Mouse (Mus musculus): ENCODE data around the gene Zbtb20. TPM values are rescaled to one million over a fixed set of nuclear protein-coding genes. Genes with fewer than 3 reads are reported as not detected.

The Zbtb20 gene
- polyA plus RNA-seq, 1 experiment: 4.0 TPM

DNA sequence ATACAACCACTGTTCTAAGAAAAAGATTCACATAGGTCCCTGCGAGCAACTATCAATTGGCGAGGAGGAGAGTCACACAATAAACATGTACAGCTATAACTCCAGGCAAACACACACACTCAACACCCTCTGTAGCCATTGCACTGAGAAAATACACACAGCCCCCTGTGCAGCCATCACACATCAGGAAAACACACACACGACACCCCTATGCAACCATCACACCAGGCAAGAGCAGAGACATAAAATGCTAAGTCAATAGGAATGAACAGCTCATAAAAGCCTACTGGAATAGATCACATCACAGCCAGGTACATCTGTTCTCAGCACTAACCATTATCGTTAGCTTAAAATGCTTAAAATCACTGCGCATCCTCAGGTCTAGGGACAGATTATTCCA lies 532.9 kb downstream of the Zbtb20 start:
- peaks cover 2% of the 10 kb centered on the region for H3K79me3 ChIP-seq (ENCODE audit: low read depth)
- TF ChIP-seq MYOG (IDR thresholded peaks at IDR 0.05; ENCODE audit: control insufficient read depth, extremely low read depth, insufficient read length) (no peak), MAX (IDR thresholded peaks at IDR 0.05) (no peak), CEBPB (IDR thresholded peaks at IDR 0.05; ENCODE audit: low read depth) (no peak), FOSL1 (IDR thresholded peaks at IDR 0.05; ENCODE audit: insufficient read depth, low read length, poor library complexity, severe bottlenecking) (no peak), MYOD1 (IDR thresholded peaks at IDR 0.05; ENCODE audit: control insufficient read depth, insufficient read length, low read depth) (no peak), CTCF (IDR thresholded peaks at IDR 0.05; ENCODE audit: control insufficient read depth, insufficient read depth, insufficient read length) (no peak)
- H3K36me3 ChIP-seq (ENCODE audit: control insufficient read depth, insufficient read depth): peaks cover 11% of the 10 kb centered on the region
- no peak overlapping the region for H3ac ChIP-seq (ENCODE audit: control insufficient read depth, insufficient read length, low read depth)
- no peak overlapping the region for H3K4me3 ChIP-seq (ENCODE audit: insufficient read depth, poor library complexity, severe bottlenecking)
- no peaks in the 10 kb centered on the region for H3K27me3 ChIP-seq (ENCODE audit: control insufficient read depth, insufficient read depth, insufficient read length)
- H3K79me2 ChIP-seq (ENCODE audit: control insufficient read depth, insufficient read depth): peaks cover 18% of the 10 kb centered on the region

DNA sequence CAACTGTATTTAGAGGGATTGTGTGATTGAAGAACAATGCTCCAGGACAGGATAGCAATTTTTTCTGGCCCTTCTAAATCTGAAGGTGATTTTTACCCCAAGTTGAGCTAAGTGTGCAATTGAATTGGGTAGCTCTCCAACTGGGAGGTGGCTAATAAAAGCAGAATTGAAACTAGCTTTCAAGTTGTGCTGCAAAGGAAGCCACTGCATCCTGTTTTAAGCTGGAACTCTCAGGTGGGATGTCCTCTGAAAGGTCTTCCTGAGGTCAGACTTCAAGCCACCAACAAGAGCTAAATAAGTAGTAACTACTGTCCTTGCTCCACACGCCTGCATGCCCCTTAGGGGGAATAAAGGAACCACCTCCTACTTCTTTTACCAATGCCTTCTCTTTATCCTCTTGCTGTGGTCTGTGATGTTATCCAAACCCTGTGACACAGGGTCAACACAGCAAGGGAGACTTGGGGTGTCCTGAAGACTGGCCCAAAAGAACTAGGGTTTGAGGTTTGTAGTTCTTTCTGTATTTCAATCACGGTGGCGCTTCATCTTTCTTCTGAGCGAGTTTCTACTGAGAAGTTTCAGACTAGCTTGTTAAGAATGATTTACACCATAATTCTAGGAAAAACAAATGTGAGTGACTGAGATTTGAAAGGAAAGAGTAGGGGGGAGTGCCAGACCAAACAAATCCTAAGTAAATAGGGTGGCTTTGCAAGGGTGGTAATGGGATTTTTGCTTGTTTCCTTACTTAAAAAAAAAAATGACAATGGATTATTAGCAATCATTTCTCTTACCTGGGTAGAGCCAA lies 533.6 kb downstream of the Zbtb20 start:
- Histone ChIP-seq H3K79me3 (ENCODE audit: low read depth) (peaks cover 2% of the 10 kb centered on the region), H3K27me3 (ENCODE audit: control insufficient read depth, insufficient read depth, insufficient read length) (no peaks in the 10 kb centered on the region), H3K36me3 (ENCODE audit: control insufficient read depth, insufficient read depth) (peaks cover 11% of the 10 kb centered on the region), H3K4me3 (ENCODE audit: insufficient read depth, poor library complexity, severe bottlenecking) (no peak overlapping the region), H3ac (ENCODE audit: control insufficient read depth, insufficient read length, low read depth) (no peak overlapping the region), H3K79me2 (ENCODE audit: control insufficient read depth, insufficient read depth) (peaks cover 13% of the 10 kb centered on the region)
- TF ChIP-seq CTCF (IDR thresholded peaks at IDR 0.05; ENCODE audit: control insufficient read depth, insufficient read depth, insufficient read length): no peak
- TF ChIP-seq USF1 (IDR thresholded peaks at IDR 0.05; ENCODE audit: low read depth): no peak
- TF ChIP-seq MYOG (IDR thresholded peaks at IDR 0.05; ENCODE audit: control insufficient read depth, extremely low read depth, insufficient read length): no peak
- TF ChIP-seq FOSL1 (IDR thresholded peaks at IDR 0.05; ENCODE audit: insufficient read depth, low read length, poor library complexity, severe bottlenecking): no peak
- TF ChIP-seq MAX (IDR thresholded peaks at IDR 0.05): no peak
- no peak for TF ChIP-seq CEBPB (IDR thresholded peaks at IDR 0.05; ENCODE audit: low read depth)
- TF ChIP-seq MYOD1 (IDR thresholded peaks at IDR 0.05; ENCODE audit: control insufficient read depth, insufficient read length, low read depth): no peak

DNA sequence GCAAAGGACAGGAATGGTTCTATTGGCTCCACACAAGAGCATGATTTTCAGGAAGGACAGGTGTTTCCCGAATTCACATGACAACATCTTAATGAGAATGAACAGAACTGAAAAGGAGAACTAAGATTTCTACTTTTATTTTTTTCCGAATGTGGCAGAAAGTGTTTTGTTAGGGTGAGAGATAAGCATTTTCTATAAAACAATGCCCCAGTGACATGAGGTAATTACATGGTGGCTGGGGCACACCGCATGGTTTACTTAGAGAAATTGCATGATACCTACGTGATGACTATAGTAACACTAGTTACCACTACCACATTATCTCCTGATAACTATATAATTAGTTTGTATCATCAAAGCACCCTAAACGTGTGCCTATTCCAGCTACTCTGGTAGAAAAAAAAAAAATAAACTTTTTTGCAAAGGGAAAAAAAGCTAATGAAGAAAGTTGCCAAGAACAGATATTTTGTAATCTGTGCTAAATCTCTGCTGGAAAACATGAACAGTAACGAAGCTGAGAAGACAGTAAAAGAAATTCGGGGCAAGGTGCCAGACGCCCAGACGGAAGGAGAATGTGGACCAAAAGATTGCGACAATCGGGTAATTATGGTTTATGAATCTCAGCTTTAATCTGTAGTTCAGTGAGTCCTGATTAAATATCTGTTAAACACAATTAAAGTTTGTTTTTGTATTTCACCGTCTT lies 534.4 kb downstream of the Zbtb20 start:
- TF ChIP-seq FOSL1 (IDR thresholded peaks at IDR 0.05; ENCODE audit: insufficient read depth, low read length, poor library complexity, severe bottlenecking) (no peak), MYOG (IDR thresholded peaks at IDR 0.05; ENCODE audit: control insufficient read depth, extremely low read depth, insufficient read length) (no peak), USF1 (IDR thresholded peaks at IDR 0.05; ENCODE audit: low read depth) (no peak), CEBPB (IDR thresholded peaks at IDR 0.05; ENCODE audit: low read depth) (no peak), CTCF (IDR thresholded peaks at IDR 0.05; ENCODE audit: control insufficient read depth, insufficient read depth, insufficient read length) (no peak), MAX (IDR thresholded peaks at IDR 0.05) (no peak), MYOD1 (IDR thresholded peaks at IDR 0.05; ENCODE audit: control insufficient read depth, insufficient read length, low read depth) (no peak)
- Histone ChIP-seq H3ac (ENCODE audit: control insufficient read depth, insufficient read length, low read depth) (no peak overlapping the region), H3K79me3 (ENCODE audit: low read depth) (peaks cover 2% of the 10 kb centered on the region), H3K36me3 (ENCODE audit: control insufficient read depth, insufficient read depth) (peaks cover 8% of the 10 kb centered on the region), H3K27me3 (ENCODE audit: control insufficient read depth, insufficient read depth, insufficient read length) (no peaks in the 10 kb centered on the region), H3K4me3 (ENCODE audit: insufficient read depth, poor library complexity, severe bottlenecking) (no peak overlapping the region), H3K79me2 (ENCODE audit: control insufficient read depth, insufficient read depth) (peaks cover 13% of the 10 kb centered on the region)

DNA sequence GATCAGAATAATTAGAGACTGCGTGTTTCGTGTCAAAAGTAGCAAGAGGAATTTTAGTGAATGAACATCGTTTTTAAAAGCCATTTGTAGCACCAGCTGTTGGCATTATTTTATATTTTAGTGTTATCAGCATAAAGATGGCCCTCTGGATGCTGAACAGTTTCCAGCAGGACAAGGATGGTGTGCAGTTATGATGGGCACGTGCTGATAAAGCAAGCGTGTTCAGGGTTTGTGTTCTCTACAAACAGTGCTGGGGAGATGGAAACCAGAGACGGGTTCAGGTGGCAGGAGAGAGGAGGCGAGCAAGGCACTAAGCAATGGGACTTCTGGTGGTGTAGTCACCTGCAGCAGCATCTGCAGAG lies 534.9 kb downstream of the Zbtb20 start:
- TF ChIP-seq MAX (IDR thresholded peaks at IDR 0.05): no peak
- no peak for TF ChIP-seq FOSL1 (IDR thresholded peaks at IDR 0.05; ENCODE audit: insufficient read depth, low read length, poor library complexity, severe bottlenecking)
- TF ChIP-seq MYOG (IDR thresholded peaks at IDR 0.05; ENCODE audit: control insufficient read depth, extremely low read depth, insufficient read length): no peak
- TF ChIP-seq CEBPB (IDR thresholded peaks at IDR 0.05; ENCODE audit: low read depth): no peak
- TF ChIP-seq CTCF (IDR thresholded peaks at IDR 0.05; ENCODE audit: control insufficient read depth, insufficient read depth, insufficient read length): no peak
- TF ChIP-seq USF1 (IDR thresholded peaks at IDR 0.05; ENCODE audit: low read depth): no peak
- TF ChIP-seq MYOD1 (IDR thresholded peaks at IDR 0.05; ENCODE audit: control insufficient read depth, insufficient read length, low read depth): no peak
- Histone ChIP-seq H3K4me3 (ENCODE audit: insufficient read depth, poor library complexity, severe bottlenecking) (no peak overlapping the region), H3K36me3 (ENCODE audit: control insufficient read depth, insufficient read depth) (peaks cover 7% of the 10 kb centered on the region), H3K79me3 (ENCODE audit: low read depth) (peaks cover 2% of the 10 kb centered on the region), H3K79me2 (ENCODE audit: control insufficient read depth, insufficient read depth) (peaks cover 13% of the 10 kb centered on the region), H3ac (ENCODE audit: control insufficient read depth, insufficient read length, low read depth) (no peak overlapping the region), H3K27me3 (ENCODE audit: control insufficient read depth, insufficient read depth, insufficient read length) (no peaks in the 10 kb centered on the region)

DNA sequence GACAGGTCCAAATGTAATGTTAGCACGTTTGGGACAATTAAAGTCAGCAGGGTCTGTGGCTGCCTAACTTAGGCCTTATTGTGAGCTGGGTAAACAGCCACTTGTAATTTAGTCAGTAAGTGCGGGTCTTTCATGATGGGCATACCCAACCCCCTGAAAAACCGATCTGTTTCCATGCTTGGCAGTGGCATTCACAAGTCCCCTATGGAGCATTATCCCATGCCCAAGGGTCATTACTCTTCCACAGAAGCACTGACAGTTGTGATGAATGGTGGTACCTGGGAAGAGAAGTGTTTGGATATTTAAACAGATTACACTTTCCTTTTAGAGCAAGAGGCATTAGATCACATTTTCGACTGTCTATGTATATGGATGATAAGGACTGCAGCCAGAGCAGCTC lies 540.2 kb downstream of the Zbtb20 start:
- Histone ChIP-seq H3ac (ENCODE audit: control insufficient read depth, insufficient read length, low read depth) (no peak overlapping the region), H3K27me3 (ENCODE audit: control insufficient read depth, insufficient read depth, insufficient read length) (no peaks in the 10 kb centered on the region), H3K4me3 (ENCODE audit: insufficient read depth, poor library complexity, severe bottlenecking) (no peak overlapping the region), H3K79me2 (ENCODE audit: control insufficient read depth, insufficient read depth) (no peaks in the 10 kb centered on the region), H3K79me3 (ENCODE audit: low read depth) (peaks cover 2% of the 10 kb centered on the region), H3K36me3 (ENCODE audit: control insufficient read depth, insufficient read depth) (peaks cover 4% of the 10 kb centered on the region)
- no peak for TF ChIP-seq FOSL1 (IDR thresholded peaks at IDR 0.05; ENCODE audit: insufficient read depth, low read length, poor library complexity, severe bottlenecking)
- TF ChIP-seq MYOD1 (IDR thresholded peaks at IDR 0.05; ENCODE audit: control insufficient read depth, insufficient read length, low read depth): no peak
- no peak for TF ChIP-seq MAX (IDR thresholded peaks at IDR 0.05)
- TF ChIP-seq CTCF (IDR thresholded peaks at IDR 0.05; ENCODE audit: control insufficient read depth, insufficient read depth, insufficient read length): no peak
- TF ChIP-seq USF1 (IDR thresholded peaks at IDR 0.05; ENCODE audit: low read depth): no peak
- TF ChIP-seq MYOG (IDR thresholded peaks at IDR 0.05; ENCODE audit: control insufficient read depth, extremely low read depth, insufficient read length): no peak
- TF ChIP-seq CEBPB (IDR thresholded peaks at IDR 0.05; ENCODE audit: low read depth): no peak

Data from C2C12 (cell line).